Mouse (Mus musculus): Measurements from ENCODE around the gene Gm11168.
"Not testable (repeated sequence)": the region's sequence is repeated elsewhere in the genome, so short reads cannot be mapped to it uniquely, and the experiment has no call there.

DNA sequence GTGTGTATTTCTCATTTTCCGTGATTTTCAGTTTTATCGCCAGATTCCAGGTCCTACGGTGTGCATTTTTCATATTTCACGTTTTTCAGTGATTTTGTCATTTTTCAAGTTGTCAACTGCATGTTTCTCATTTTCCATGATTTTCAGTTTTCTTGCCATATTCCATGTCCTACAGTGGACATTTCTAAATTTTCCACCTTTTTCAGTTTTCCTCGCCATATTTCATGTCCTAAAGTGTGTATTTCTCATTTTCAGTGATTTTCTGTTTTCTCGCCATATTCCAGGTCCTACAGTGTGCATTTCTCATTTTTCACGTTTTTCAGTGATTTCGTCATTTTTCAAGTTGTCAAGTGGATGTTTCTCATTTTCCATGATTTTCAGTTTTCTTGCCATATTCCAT, 2.1 kb upstream of the Gm11168 start:
- not testable (repeated sequence) for TF ChIP-seq POLR2A (IDR thresholded peaks at IDR 0.05; ENCODE audit: low read depth, low read length); CTCF (IDR thresholded peaks at IDR 0.05; ENCODE audit: borderline replicate concordance, insufficient read depth, low read length)
